Mouse (Mus musculus): Measurements from ENCODE around the gene 5830411N06Rik. TPM values are rescaled to one million over a fixed set of nuclear protein-coding genes. Genes with fewer than 3 reads are reported as not detected.

The 5830411N06Rik gene
- polyA plus RNA-seq (2012; rRNA removed), result not detected in 2 replicates
- polyA plus RNA-seq (2014; fragmentation: Nextera tagmentation; extraction: Ambion mirVana), result not detected in 2 replicates

DNA sequence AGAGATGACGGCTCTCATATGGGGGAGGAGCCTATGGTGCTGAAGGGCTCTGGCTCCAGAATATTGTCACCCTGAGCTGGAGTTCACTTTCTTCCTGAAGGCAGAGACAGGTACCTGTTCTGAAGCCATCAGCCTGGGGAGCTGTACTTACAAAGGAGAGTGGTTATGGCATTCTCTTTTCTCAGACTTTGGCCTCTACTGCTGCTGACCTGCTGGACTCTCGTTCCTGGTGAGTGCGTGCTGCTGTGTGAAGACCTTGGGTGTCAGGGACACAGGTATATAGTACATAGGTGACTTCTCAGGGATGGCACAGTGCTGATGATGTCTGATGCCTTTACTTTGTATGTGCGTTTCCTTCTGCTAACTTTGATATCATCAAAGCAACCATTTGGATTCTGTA lies at the start of gene 5830411N06Rik:
Gene 5830411N06Rik, plus strand, starts transcription at position 69 of the 400 bp plus-strand sequence.
- WGBS (ENCODE audit: insufficient replicate concordance), result 59% methylated on average over 4 of the region's 4 CpGs
- no peak for TF ChIP-seq CTCF (IDR thresholded peaks at IDR 0.05; ENCODE audit: low read depth)

DNA sequence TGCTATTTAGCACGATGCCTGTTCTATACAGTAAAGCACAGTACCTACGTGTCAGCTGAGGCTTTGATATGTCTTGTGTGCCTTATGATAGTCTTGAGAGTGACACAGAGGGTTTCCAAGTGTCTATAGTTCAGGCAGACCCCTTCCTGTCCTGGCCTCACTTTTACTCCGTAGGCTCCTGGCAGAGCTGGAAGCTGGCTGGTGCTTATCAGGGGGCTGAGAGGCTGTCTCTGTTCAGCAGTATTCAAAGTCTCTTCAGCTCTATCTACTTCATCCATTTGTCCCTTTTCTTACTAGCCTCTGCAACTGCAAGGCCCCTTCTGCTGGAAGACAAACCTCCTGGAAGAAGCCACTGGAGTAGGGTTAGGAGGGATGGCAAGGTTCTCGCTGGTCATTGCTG lies 46.0 kb upstream of the 5830411N06Rik start:
- ATAC-seq (ENCODE audit: insufficient read depth), result peak; percentile 56; the same call in 1 of the 2 replicates
- TF ChIP-seq CTCF (IDR thresholded peaks at IDR 0.05; ENCODE audit: low read depth), result no peak
- no peak for TF ChIP-seq EP300 (IDR thresholded peaks at IDR 0.05; ENCODE audit: low read depth)

More for the DNA sequence above, at the start of gene 5830411N06Rik:
- no peaks in the 10 kb centered on the region for H3K36me3 ChIP-seq (replicated peaks; ENCODE audit: control insufficient read depth, insufficient read depth, low read depth)
- H3K27me3 ChIP-seq (ENCODE audit: control insufficient read depth, insufficient read depth, low read length), result no peaks in the 10 kb centered on the region
- DNase-seq (ENCODE audit: low read depth in 3 of 3, low spot score in 3 of 3) (no peak), ATAC-seq (ENCODE audit: insufficient read depth) (no peak)
- H3K4me2 ChIP-seq (ENCODE audit: low read depth), result no peak within 1 kb of the TSS
- no peak within 1 kb of the TSS for H3K9ac ChIP-seq (replicated peaks)
- no peak within 1 kb of the TSS for H3K27ac ChIP-seq
- no peak within 1 kb of the TSS for H3K4me3 ChIP-seq (ENCODE audit: insufficient read depth in 1 of 2, low read depth in 2 of 2, low read length in 2 of 2)
- no peaks in the 10 kb centered on the region for H3K9me3 ChIP-seq (ENCODE audit: control insufficient read depth, low read length)
- H3K4me1 ChIP-seq (replicated peaks; ENCODE audit: control insufficient read depth in 2 of 2, insufficient read depth in 2 of 2, low read length in 1 of 2), result no peaks in the 10 kb centered on the region

DNA sequence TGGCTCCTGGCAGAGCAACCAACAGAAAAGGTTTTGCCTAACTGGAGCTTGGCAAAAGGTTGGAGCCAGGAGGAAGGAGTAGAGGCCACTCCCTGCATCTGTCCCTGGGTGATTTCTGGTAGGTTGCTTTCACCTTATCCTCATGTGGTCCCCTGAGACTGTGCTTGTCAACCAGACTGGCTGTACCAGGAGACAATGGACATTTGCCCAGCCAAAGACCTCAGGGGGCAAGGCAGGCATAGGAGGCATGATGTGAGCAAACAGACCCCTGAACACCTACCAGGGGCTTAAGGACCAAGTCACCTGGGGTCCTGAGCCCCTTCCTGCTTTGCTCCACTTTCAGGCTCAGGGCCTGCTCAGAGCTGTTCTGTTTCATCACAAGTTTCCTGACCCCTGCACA lies 41.2 kb upstream of the 5830411N06Rik start, which contains the start of gene Olfr524:
Gene Olfr524, minus strand, starts transcription at position 101 of the 400 bp plus-strand sequence.
- DNase-seq (ENCODE audit: low read depth in 3 of 3, low spot score in 3 of 3) (no peak), ATAC-seq (ENCODE audit: insufficient read depth) (no peak)
- Histone ChIP-seq H3K4me1 (replicated peaks; ENCODE audit: control insufficient read depth in 2 of 2, insufficient read depth in 2 of 2, low read length in 1 of 2) (peaks cover 10 to 28% of the 10 kb centered on the region in 2 experiments), H3K27me3 (ENCODE audit: control insufficient read depth, insufficient read depth, low read length) (no peaks in the 10 kb centered on the region), H3K27ac (no peak within 1 kb of the TSS), H3K9me3 (ENCODE audit: control insufficient read depth, low read length) (no peaks in the 10 kb centered on the region), H3K4me2 (ENCODE audit: low read depth) (no peak within 1 kb of the TSS), H3K9ac (replicated peaks) (no peak within 1 kb of the TSS), H3K36me3 (replicated peaks; ENCODE audit: control insufficient read depth, insufficient read depth, low read depth) (no peaks in the 10 kb centered on the region), H3K4me3 (ENCODE audit: insufficient read depth in 1 of 2, low read depth in 2 of 2, low read length in 2 of 2) (no peak within 1 kb of the TSS)
- TF ChIP-seq EP300 (IDR thresholded peaks at IDR 0.05; ENCODE audit: low read depth), result no peak

More for the DNA sequence above, 46.0 kb upstream of the 5830411N06Rik start:
- Histone ChIP-seq H3K27ac (no peak overlapping the region), H3K9me3 (ENCODE audit: control insufficient read depth, low read length) (no peaks in the 10 kb centered on the region), H3K36me3 (replicated peaks; ENCODE audit: control insufficient read depth, insufficient read depth, low read depth) (no peaks in the 10 kb centered on the region), H3K27me3 (ENCODE audit: control insufficient read depth, insufficient read depth, low read length) (no peaks in the 10 kb centered on the region), H3K4me3 (ENCODE audit: insufficient read depth in 1 of 2, low read depth in 2 of 2, low read length in 2 of 2) (no peak overlapping the region), H3K4me1 (replicated peaks; ENCODE audit: control insufficient read depth in 2 of 2, insufficient read depth in 2 of 2, low read length in 1 of 2) (peaks cover 0 to 10% of the 10 kb centered on the region in 2 experiments; a peak in 3 of 4 replicates), H3K4me2 (ENCODE audit: low read depth) (no peak overlapping the region), H3K9ac (replicated peaks) (no peak overlapping the region)
- no peak for DNase-seq (ENCODE audit: low read depth in 3 of 3, low spot score in 3 of 3)
- 46% methylated on average over 4 of the region's 4 CpGs for WGBS (ENCODE audit: insufficient replicate concordance)

DNA sequence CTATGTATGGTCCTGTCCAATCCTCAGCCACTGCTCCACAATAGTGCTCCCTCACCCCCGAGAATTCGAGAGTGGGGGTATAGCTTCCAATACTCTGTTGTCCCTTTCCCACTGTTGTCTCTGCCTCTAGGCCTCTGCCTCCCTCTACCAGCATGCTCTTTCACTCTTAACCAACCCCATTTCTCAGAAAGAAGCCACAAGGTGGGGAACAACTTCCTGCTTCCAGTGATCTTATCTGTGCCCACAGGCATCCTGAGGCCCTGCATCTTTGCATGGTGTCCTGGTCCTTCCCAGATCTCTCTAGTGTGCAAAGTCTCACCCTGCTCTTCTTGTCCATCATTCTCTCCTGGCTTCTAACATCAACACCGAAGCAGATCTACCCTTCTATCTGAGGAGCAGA lies 40.2 kb upstream of the 5830411N06Rik start:
- peaks cover 10 to 27% of the 10 kb centered on the region in 2 experiments for H3K4me1 ChIP-seq (replicated peaks; ENCODE audit: control insufficient read depth in 2 of 2, insufficient read depth in 2 of 2, low read length in 1 of 2)
- WGBS (ENCODE audit: insufficient replicate concordance), result 29% methylated on average over 3 of the region's 3 CpGs
- no peak overlapping the region for H3K27ac ChIP-seq
- DNase-seq (ENCODE audit: low read depth in 3 of 3, low spot score in 3 of 3) (peak in 1 of 3 experiments; percentile 17), ATAC-seq (ENCODE audit: insufficient read depth) (peak; percentile 32; the same call in 1 of the 2 replicates)
- no peak overlapping the region for H3K4me2 ChIP-seq (ENCODE audit: low read depth)
- H3K9me3 ChIP-seq (ENCODE audit: control insufficient read depth, low read length), result no peaks in the 10 kb centered on the region
- no peaks in the 10 kb centered on the region for H3K36me3 ChIP-seq (replicated peaks; ENCODE audit: control insufficient read depth, insufficient read depth, low read depth)
- no peak overlapping the region for H3K4me3 ChIP-seq (ENCODE audit: insufficient read depth in 1 of 2, low read depth in 2 of 2, low read length in 2 of 2)
- no peaks in the 10 kb centered on the region for H3K27me3 ChIP-seq (ENCODE audit: control insufficient read depth, insufficient read depth, low read length)
- no peak overlapping the region for H3K9ac ChIP-seq (replicated peaks)
- TF ChIP-seq CTCF (IDR thresholded peaks at IDR 0.05; ENCODE audit: low read depth) (no peak), EP300 (IDR thresholded peaks at IDR 0.05; ENCODE audit: low read depth) (no peak)

DNA sequence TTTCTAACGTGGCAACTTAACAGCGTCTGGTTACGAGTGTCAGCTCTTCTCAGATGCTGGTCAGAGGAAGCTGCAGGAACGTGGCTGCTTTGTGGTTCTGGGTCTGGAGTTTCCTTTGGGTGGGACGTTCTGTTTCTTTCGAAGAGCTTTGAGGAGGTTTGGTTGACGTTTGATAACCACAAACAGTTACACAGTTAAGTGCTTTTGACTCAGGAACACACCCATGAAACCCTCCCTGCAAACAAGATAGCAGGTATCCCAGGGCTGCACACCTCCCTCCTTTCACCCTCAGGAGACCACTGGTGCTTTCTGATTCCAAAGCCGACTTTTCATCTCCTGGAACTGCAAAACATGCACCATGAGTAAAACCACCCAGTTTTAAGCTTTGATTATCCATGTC lies 38.9 kb upstream of the 5830411N06Rik start:
- DNase-seq (ENCODE audit: low read depth in 3 of 3, low spot score in 3 of 3) (peak; percentile 33 to 36 (median 33)), ATAC-seq (ENCODE audit: insufficient read depth) (peak; percentile 83)

More for the DNA sequence above, 38.9 kb upstream of the 5830411N06Rik start:
- Histone ChIP-seq H3K4me1 (replicated peaks; ENCODE audit: control insufficient read depth in 2 of 2, insufficient read depth in 2 of 2, low read length in 1 of 2) (peaks cover 10 to 27% of the 10 kb centered on the region in 2 experiments), H3K9ac (replicated peaks) (no peak overlapping the region), H3K9me3 (ENCODE audit: control insufficient read depth, low read length) (no peaks in the 10 kb centered on the region), H3K36me3 (replicated peaks; ENCODE audit: control insufficient read depth, insufficient read depth, low read depth) (no peaks in the 10 kb centered on the region), H3K4me3 (ENCODE audit: insufficient read depth in 1 of 2, low read depth in 2 of 2, low read length in 2 of 2) (no peak overlapping the region), H3K4me2 (ENCODE audit: low read depth) (peak overlapping the region; percentile 2), H3K27me3 (ENCODE audit: control insufficient read depth, insufficient read depth, low read length) (no peaks in the 10 kb centered on the region), H3K27ac (no peak overlapping the region)
- WGBS (ENCODE audit: insufficient replicate concordance), result 13% methylated on average over 8 of the region's 8 CpGs
- TF ChIP-seq CTCF (IDR thresholded peaks at IDR 0.05; ENCODE audit: low read depth) (no peak), EP300 (IDR thresholded peaks at IDR 0.05; ENCODE audit: low read depth) (peak; percentile 84)
